Mouse (Mus musculus): ENCODE measurements around the gene Nat10. TPM values are rescaled to one million over a fixed set of nuclear protein-coding genes. Genes with fewer than 3 reads are reported as not detected.
A peak's percentile ranks its signal among the peaks of the same experiment; 100 is the strongest.

Gene Nat10
- total and polyA plus RNA-seq, 2 experiments from 2014 or later = 12.8 to 36.5 TPM

- Histone ChIP-seq H3K9me3 (ENCODE audit: low read length) (no peaks in the 10 kb centered on the region), H3K4me2 (ENCODE audit: low read depth, low read length) (peak overlapping the region; percentile 85), H3K9ac (replicated peaks; ENCODE audit: low read length) (no peak overlapping the region; the same call in 1 of the 2 replicates), H3K27me3 (ENCODE audit: insufficient read depth, low read length) (no peaks in the 10 kb centered on the region), H3K36me3 (ENCODE audit: insufficient read depth, low read length) (peaks cover 13% of the 10 kb centered on the region), H3K4me3 (ENCODE audit: low read length) (peak overlapping the region; percentile 67), H3K4me1 (ENCODE audit: insufficient read depth, low read length) (no peaks in the 10 kb centered on the region), H3K27ac (0 out of 2 replicates have a peak overlapping the region, but pooled peaks have one; percentile 57)
- no peak for TF ChIP-seq CTCF (IDR thresholded peaks at IDR 0.05; ENCODE audit: low read depth)
- no peak for ATAC-seq
- no peak for DNase-seq (ENCODE audit: low spot score)
- WGBS = 38% methylated on average over 4 of the region's 4 CpGs
Measured at GRCm38 (mm10) chr2:103761993-103762392, 923 bp upstream of the Nat10 start.

GRCm38 (mm10) chr2:103760421-103760820, 649 bp downstream of the Nat10 start:
- Histone ChIP-seq H3K27ac (peak overlapping the region; percentile 57), H3K27me3 (ENCODE audit: insufficient read depth, low read length) (no peaks in the 10 kb centered on the region), H3K4me2 (ENCODE audit: low read depth, low read length) (peak overlapping the region; percentile 85), H3K4me1 (ENCODE audit: insufficient read depth, low read length) (no peaks in the 10 kb centered on the region), H3K9ac (replicated peaks; ENCODE audit: low read length) (peak overlapping the region; percentile 64), H3K4me3 (ENCODE audit: low read length) (peak overlapping the region; percentile 67), H3K9me3 (ENCODE audit: low read length) (no peaks in the 10 kb centered on the region), H3K36me3 (ENCODE audit: insufficient read depth, low read length) (peaks cover 8% of the 10 kb centered on the region; the same call in 1 of the 2 replicates)
- no peak for TF ChIP-seq CTCF (IDR thresholded peaks at IDR 0.05; ENCODE audit: low read depth)
- DNase-seq (ENCODE audit: low spot score) (peak; percentile 32), ATAC-seq (peak; percentile 22)
- WGBS = 0% methylated on average over 12 of the region's 12 CpGs

GRCm38 (mm10) chr2:103755458-103756085, 5.5 kb downstream of the Nat10 start:
- no peak overlapping the region for H3K27ac ChIP-seq
- no peak overlapping the region for H3K4me2 ChIP-seq (ENCODE audit: low read depth, low read length)
- no peak for TF ChIP-seq CTCF (IDR thresholded peaks at IDR 0.05; ENCODE audit: low read depth)
- DNase-seq (ENCODE audit: low spot score) = no peak
- 91% methylated on average over 9 of the region's 9 CpGs for WGBS
- H3K9ac ChIP-seq (replicated peaks; ENCODE audit: low read length) = no peak overlapping the region
- H3K9me3 ChIP-seq (ENCODE audit: low read length) = no peaks in the 10 kb centered on the region
- H3K36me3 ChIP-seq (ENCODE audit: insufficient read depth, low read length) = peaks cover 46% of the 10 kb centered on the region
- no peaks in the 10 kb centered on the region for H3K4me1 ChIP-seq (ENCODE audit: insufficient read depth, low read length)
- no peak for ATAC-seq
- no peak overlapping the region for H3K4me3 ChIP-seq (ENCODE audit: low read length)
- no peaks in the 10 kb centered on the region for H3K27me3 ChIP-seq (ENCODE audit: insufficient read depth, low read length)

GRCm38 (mm10) chr2:103754614-103755013, 6.5 kb downstream of the Nat10 start:
- H3K36me3 ChIP-seq (ENCODE audit: insufficient read depth, low read length) = peaks cover 55% of the 10 kb centered on the region
- 88% methylated on average over 3 of the region's 3 CpGs for WGBS
- DNase-seq (ENCODE audit: low spot score) = no peak
- H3K4me1 ChIP-seq (ENCODE audit: insufficient read depth, low read length) = no peaks in the 10 kb centered on the region
- no peak overlapping the region for H3K9ac ChIP-seq (replicated peaks; ENCODE audit: low read length)
- no peak for TF ChIP-seq CTCF (IDR thresholded peaks at IDR 0.05; ENCODE audit: low read depth)
- H3K27ac ChIP-seq = no peak overlapping the region
- no peaks in the 10 kb centered on the region for H3K27me3 ChIP-seq (ENCODE audit: insufficient read depth, low read length)
- no peaks in the 10 kb centered on the region for H3K9me3 ChIP-seq (ENCODE audit: low read length)
- H3K4me3 ChIP-seq (ENCODE audit: low read length) = no peak overlapping the region
- ATAC-seq = no peak
- H3K4me2 ChIP-seq (ENCODE audit: low read depth, low read length) = no peak overlapping the region

GRCm38 (mm10) chr2:103751771-103752170, 9.3 kb downstream of the Nat10 start:
- no peaks in the 10 kb centered on the region for H3K9me3 ChIP-seq (ENCODE audit: low read length)
- H3K9ac ChIP-seq (replicated peaks; ENCODE audit: low read length) = no peak overlapping the region
- H3K4me2 ChIP-seq (ENCODE audit: low read depth, low read length) = no peak overlapping the region
- no peak overlapping the region for H3K27ac ChIP-seq
- H3K4me1 ChIP-seq (ENCODE audit: insufficient read depth, low read length) = no peaks in the 10 kb centered on the region
- no peaks in the 10 kb centered on the region for H3K27me3 ChIP-seq (ENCODE audit: insufficient read depth, low read length)
- DNase-seq (ENCODE audit: low spot score) (no peak), ATAC-seq (no peak)
- WGBS = 96% methylated on average over 6 of the region's 6 CpGs
- H3K36me3 ChIP-seq (ENCODE audit: insufficient read depth, low read length) = peaks cover 69% of the 10 kb centered on the region
- H3K4me3 ChIP-seq (ENCODE audit: low read length) = no peak overlapping the region
- no peak for TF ChIP-seq CTCF (IDR thresholded peaks at IDR 0.05; ENCODE audit: low read depth)

GRCm38 (mm10) chr2:103749091-103749490, 12.0 kb downstream of the Nat10 start:
- no peaks in the 10 kb centered on the region for H3K4me1 ChIP-seq (ENCODE audit: insufficient read depth, low read length)
- ATAC-seq = no peak
- no peak overlapping the region for H3K9ac ChIP-seq (replicated peaks; ENCODE audit: low read length)
- no peak overlapping the region for H3K4me3 ChIP-seq (ENCODE audit: low read length)
- no peak overlapping the region for H3K4me2 ChIP-seq (ENCODE audit: low read depth, low read length)
- H3K9me3 ChIP-seq (ENCODE audit: low read length) = no peaks in the 10 kb centered on the region
- no peak for DNase-seq (ENCODE audit: low spot score)
- 96% methylated on average over 3 of the region's 3 CpGs for WGBS
- no peak overlapping the region for H3K27ac ChIP-seq
- H3K27me3 ChIP-seq (ENCODE audit: insufficient read depth, low read length) = no peaks in the 10 kb centered on the region
- H3K36me3 ChIP-seq (ENCODE audit: insufficient read depth, low read length) = peaks cover 55% of the 10 kb centered on the region
- TF ChIP-seq CTCF (IDR thresholded peaks at IDR 0.05; ENCODE audit: low read depth) = no peak

GRCm38 (mm10) chr2:103747891-103748290, 13.2 kb downstream of the Nat10 start:
- Histone ChIP-seq H3K27me3 (ENCODE audit: insufficient read depth, low read length) (no peaks in the 10 kb centered on the region), H3K9ac (replicated peaks; ENCODE audit: low read length) (no peak overlapping the region), H3K36me3 (ENCODE audit: insufficient read depth, low read length) (peaks cover 56% of the 10 kb centered on the region), H3K4me2 (ENCODE audit: low read depth, low read length) (no peak overlapping the region), H3K4me3 (ENCODE audit: low read length) (no peak overlapping the region), H3K27ac (no peak overlapping the region), H3K4me1 (ENCODE audit: insufficient read depth, low read length) (no peaks in the 10 kb centered on the region), H3K9me3 (ENCODE audit: low read length) (no peaks in the 10 kb centered on the region)
- no peak for DNase-seq (ENCODE audit: low spot score)
- no peak for TF ChIP-seq CTCF (IDR thresholded peaks at IDR 0.05; ENCODE audit: low read depth)
- ATAC-seq = no peak
- WGBS = 92% methylated on average over 9 of the region's 9 CpGs
